Mouse (Mus musculus): ENCODE data around the gene Edn1. TPM values are rescaled to one million over a fixed set of nuclear protein-coding genes. Genes with fewer than 3 reads are reported as not detected.

Gene Edn1
- polyA plus RNA-seq, 1 experiment from 2014 or later: 1.1 TPM

GRCm38 (mm10) chr13:42286768-42287167 lies 14.5 kb upstream of the Edn1 start:
- no peaks in the 10 kb centered on the region for H3K36me3 ChIP-seq (ENCODE audit: control insufficient read depth, insufficient read depth, low read length)
- H3K9ac ChIP-seq (ENCODE audit: low read length): no peak overlapping the region
- no peak for ATAC-seq (ENCODE audit: insufficient read depth, low FRiP score, low TSS enrichment)
- DNase-seq (ENCODE audit: low spot score): no peak
- WGBS: 84% methylated on average over 4 of the region's 4 CpGs
- H3K4me1 ChIP-seq (ENCODE audit: control insufficient read depth, insufficient read depth, low read length): no peaks in the 10 kb centered on the region
- no peaks in the 10 kb centered on the region for H3K9me3 ChIP-seq (ENCODE audit: control insufficient read depth, low read length)
- no peak overlapping the region for H3K27ac ChIP-seq (ENCODE audit: low read depth, low read length)
- no peak overlapping the region for H3K4me2 ChIP-seq (ENCODE audit: low read depth)
- H3K27me3 ChIP-seq (ENCODE audit: control insufficient read depth, insufficient read depth, low read length): no peaks in the 10 kb centered on the region
- no peak overlapping the region for H3K4me3 ChIP-seq (ENCODE audit: low read depth, low read length)

GRCm38 (mm10) chr13:42292593-42292992 lies 8.7 kb upstream of the Edn1 start:
- Histone ChIP-seq H3K36me3 (ENCODE audit: control insufficient read depth, insufficient read depth, low read length) (no peaks in the 10 kb centered on the region), H3K4me3 (ENCODE audit: low read depth, low read length) (no peak overlapping the region), H3K9me3 (ENCODE audit: control insufficient read depth, low read length) (no peaks in the 10 kb centered on the region), H3K9ac (ENCODE audit: low read length) (no peak overlapping the region), H3K4me2 (ENCODE audit: low read depth) (no peak overlapping the region), H3K4me1 (ENCODE audit: control insufficient read depth, insufficient read depth, low read length) (no peaks in the 10 kb centered on the region), H3K27me3 (ENCODE audit: control insufficient read depth, insufficient read depth, low read length) (no peaks in the 10 kb centered on the region), H3K27ac (ENCODE audit: low read depth, low read length) (no peak overlapping the region)
- DNase-seq (ENCODE audit: low spot score): no peak
- no peak for ATAC-seq (ENCODE audit: insufficient read depth, low FRiP score, low TSS enrichment)
- 84% methylated on average over 5 of the region's 5 CpGs for WGBS

GRCm38 (mm10) chr13:42298302-42298701 lies 3.0 kb upstream of the Edn1 start:
- no peak for DNase-seq (ENCODE audit: low spot score)
- Histone ChIP-seq H3K36me3 (ENCODE audit: control insufficient read depth, insufficient read depth, low read length) (no peaks in the 10 kb centered on the region), H3K27me3 (ENCODE audit: control insufficient read depth, insufficient read depth, low read length) (peaks cover 15% of the 10 kb centered on the region), H3K4me3 (ENCODE audit: low read depth, low read length) (no peak overlapping the region), H3K4me2 (ENCODE audit: low read depth) (no peak overlapping the region), H3K9me3 (ENCODE audit: control insufficient read depth, low read length) (no peaks in the 10 kb centered on the region), H3K4me1 (ENCODE audit: control insufficient read depth, insufficient read depth, low read length) (0 out of 2 replicates have a peak, but pooled peaks cover 5% of the 10 kb centered on the region), H3K9ac (ENCODE audit: low read length) (no peak overlapping the region), H3K27ac (ENCODE audit: low read depth, low read length) (no peak overlapping the region)
- 77% methylated on average over 8 of the region's 8 CpGs for WGBS
- ATAC-seq (ENCODE audit: insufficient read depth, low FRiP score, low TSS enrichment): no peak

GRCm38 (mm10) chr13:42298766-42299165 lies 2.5 kb upstream of the Edn1 start:
- DNase-seq (ENCODE audit: low spot score) (no peak), ATAC-seq (ENCODE audit: insufficient read depth, low FRiP score, low TSS enrichment) (no peak)
- H3K4me2 ChIP-seq (ENCODE audit: low read depth): no peak overlapping the region
- H3K4me1 ChIP-seq (ENCODE audit: control insufficient read depth, insufficient read depth, low read length): 0 out of 2 replicates have a peak, but pooled peaks cover 5% of the 10 kb centered on the region
- H3K36me3 ChIP-seq (ENCODE audit: control insufficient read depth, insufficient read depth, low read length): no peaks in the 10 kb centered on the region
- no peaks in the 10 kb centered on the region for H3K9me3 ChIP-seq (ENCODE audit: control insufficient read depth, low read length)
- H3K4me3 ChIP-seq (ENCODE audit: low read depth, low read length): no peak overlapping the region
- H3K27ac ChIP-seq (ENCODE audit: low read depth, low read length): no peak overlapping the region
- H3K9ac ChIP-seq (ENCODE audit: low read length): no peak overlapping the region
- peaks cover 20% of the 10 kb centered on the region for H3K27me3 ChIP-seq (ENCODE audit: control insufficient read depth, insufficient read depth, low read length)

DNA sequence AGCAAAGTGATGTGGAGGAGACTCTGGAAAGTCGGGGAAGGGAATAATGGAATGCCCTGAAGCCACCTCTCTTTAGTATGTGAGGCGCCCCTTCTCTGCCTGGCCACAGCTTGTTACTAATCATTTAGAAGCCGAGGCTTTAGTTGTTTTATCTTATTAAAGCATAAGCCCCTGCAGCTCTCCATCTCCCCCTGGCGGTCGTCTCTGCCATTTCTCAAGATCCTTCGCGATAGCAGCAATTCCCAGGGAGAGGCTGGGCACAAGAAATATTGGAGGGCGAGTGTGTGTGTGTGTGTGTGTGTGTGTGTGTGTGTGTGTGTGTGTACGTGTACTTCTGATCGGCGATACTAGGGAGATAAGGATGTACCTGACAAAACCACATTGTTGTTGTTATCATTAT lies 709 bp upstream of the Edn1 start:
- peaks cover 21% of the 10 kb centered on the region for H3K27me3 ChIP-seq (ENCODE audit: control insufficient read depth, insufficient read depth, low read length)
- H3K4me3 ChIP-seq (ENCODE audit: low read depth, low read length): peak overlapping the region; percentile 43; the same call in 1 of the 2 replicates
- no peak for ATAC-seq (ENCODE audit: insufficient read depth, low FRiP score, low TSS enrichment)

DNA sequence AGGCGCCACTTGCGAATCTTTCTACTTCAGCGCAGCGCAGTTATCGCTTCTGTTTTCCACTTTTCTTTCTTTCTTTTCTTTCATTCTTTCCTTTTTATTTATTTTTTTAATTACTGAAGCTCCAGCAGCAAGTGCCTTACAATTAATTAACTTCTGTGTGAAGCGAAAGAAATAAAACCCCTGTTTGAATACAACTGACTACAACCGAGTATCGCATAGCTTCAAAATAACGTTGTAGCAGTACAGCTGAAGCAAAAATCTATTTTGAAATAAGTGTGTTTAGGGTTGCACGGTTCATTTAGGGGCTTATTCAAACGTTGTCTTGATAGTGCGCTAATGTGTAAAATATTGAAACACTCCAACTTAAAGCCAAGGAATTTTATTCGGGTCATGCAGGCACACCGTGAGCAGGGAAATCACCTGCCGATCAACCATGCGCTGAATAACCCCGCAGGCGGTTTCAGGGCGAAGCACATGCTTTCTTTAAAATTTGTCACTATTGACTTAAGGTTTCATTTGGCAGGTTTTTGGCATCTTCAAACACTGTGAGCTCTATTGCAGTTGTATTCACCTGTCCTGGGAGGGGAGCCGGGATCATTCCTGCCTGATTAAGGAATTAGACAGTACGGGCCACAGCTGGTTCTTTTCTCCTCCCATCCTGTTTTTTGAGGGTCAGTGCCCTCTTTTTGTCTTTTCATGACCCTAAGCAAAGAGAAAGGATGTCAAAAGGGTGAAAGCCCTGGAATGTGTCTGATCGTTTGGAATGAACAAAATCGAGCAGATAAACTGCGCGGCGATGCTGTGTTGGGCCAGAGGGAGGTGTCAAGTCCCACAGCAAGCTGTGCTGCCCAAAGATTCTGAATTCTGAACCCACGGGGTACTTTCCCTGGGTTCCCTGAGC lies 935 bp downstream of the Edn1 start:
- peaks cover 21% of the 10 kb centered on the region for H3K27me3 ChIP-seq (ENCODE audit: control insufficient read depth, insufficient read depth, low read length)
- H3K9me3 ChIP-seq (ENCODE audit: control insufficient read depth, low read length): no peaks in the 10 kb centered on the region
- ATAC-seq (ENCODE audit: insufficient read depth, low FRiP score, low TSS enrichment) (no peak), DNase-seq (ENCODE audit: low spot score) (peak; percentile 14)
- H3K9ac ChIP-seq (ENCODE audit: low read length): no peak overlapping the region
- 0 out of 2 replicates have a peak, but pooled peaks cover 5% of the 10 kb centered on the region for H3K4me1 ChIP-seq (ENCODE audit: control insufficient read depth, insufficient read depth, low read length)
- 20% methylated on average over 27 of the region's 27 CpGs for WGBS
- H3K4me2 ChIP-seq (ENCODE audit: low read depth): peak overlapping the region; percentile 78
- peak overlapping the region; percentile 43 for H3K4me3 ChIP-seq (ENCODE audit: low read depth, low read length)
- no peak overlapping the region for H3K27ac ChIP-seq (ENCODE audit: low read depth, low read length)
- no peaks in the 10 kb centered on the region for H3K36me3 ChIP-seq (ENCODE audit: control insufficient read depth, insufficient read depth, low read length)

More for the DNA sequence above, 709 bp upstream of the Edn1 start:
- Histone ChIP-seq H3K36me3 (ENCODE audit: control insufficient read depth, insufficient read depth, low read length) (no peaks in the 10 kb centered on the region), H3K9ac (ENCODE audit: low read length) (no peak overlapping the region), H3K9me3 (ENCODE audit: control insufficient read depth, low read length) (no peaks in the 10 kb centered on the region), H3K27ac (ENCODE audit: low read depth, low read length) (no peak overlapping the region), H3K4me1 (ENCODE audit: control insufficient read depth, insufficient read depth, low read length) (0 out of 2 replicates have a peak, but pooled peaks cover 5% of the 10 kb centered on the region), H3K4me2 (ENCODE audit: low read depth) (peak overlapping the region; percentile 78)
- WGBS: 8% methylated on average over 11 of the region's 11 CpGs
- peak; percentile 85 for DNase-seq (ENCODE audit: low spot score)

GRCm38 (mm10) chr13:42303180-42303929 lies 2.1 kb downstream of the Edn1 start:
- Histone ChIP-seq H3K4me1 (ENCODE audit: control insufficient read depth, insufficient read depth, low read length) (0 out of 2 replicates have a peak, but pooled peaks cover 5% of the 10 kb centered on the region), H3K4me3 (ENCODE audit: low read depth, low read length) (no peak overlapping the region), H3K36me3 (ENCODE audit: control insufficient read depth, insufficient read depth, low read length) (no peaks in the 10 kb centered on the region), H3K9me3 (ENCODE audit: control insufficient read depth, low read length) (no peaks in the 10 kb centered on the region), H3K27ac (ENCODE audit: low read depth, low read length) (no peak overlapping the region), H3K4me2 (ENCODE audit: low read depth) (no peak overlapping the region), H3K9ac (ENCODE audit: low read length) (no peak overlapping the region), H3K27me3 (ENCODE audit: control insufficient read depth, insufficient read depth, low read length) (peaks cover 21% of the 10 kb centered on the region)
- ATAC-seq (ENCODE audit: insufficient read depth, low FRiP score, low TSS enrichment) (no peak), DNase-seq (ENCODE audit: low spot score) (no peak)
- 38% methylated on average over 11 of the region's 11 CpGs for WGBS

DNA sequence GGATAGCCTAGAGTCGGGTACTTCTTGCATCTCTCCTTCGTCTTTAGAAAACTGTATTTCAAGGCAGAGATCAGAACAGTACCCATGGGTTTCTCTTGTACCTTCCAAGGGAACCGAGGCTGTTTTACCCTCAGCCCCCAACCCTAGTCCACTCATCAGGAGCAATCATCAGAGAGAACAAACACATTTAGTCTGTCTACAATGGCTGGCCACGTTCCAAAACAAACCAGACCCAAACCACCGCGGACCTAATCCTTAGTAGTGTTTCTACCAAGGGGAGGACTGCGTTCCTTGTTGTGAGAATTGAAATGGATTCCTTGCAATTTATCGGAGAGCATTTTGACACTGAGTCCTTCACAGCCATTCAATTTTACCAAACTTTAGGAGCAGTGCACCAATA lies 2.9 kb downstream of the Edn1 start:
- no peaks in the 10 kb centered on the region for H3K36me3 ChIP-seq (ENCODE audit: control insufficient read depth, insufficient read depth, low read length)
- H3K4me3 ChIP-seq (ENCODE audit: low read depth, low read length): no peak overlapping the region
- 0 out of 2 replicates have a peak, but pooled peaks cover 5% of the 10 kb centered on the region for H3K4me1 ChIP-seq (ENCODE audit: control insufficient read depth, insufficient read depth, low read length)
- WGBS: 88% methylated on average over 8 of the region's 8 CpGs
- H3K27me3 ChIP-seq (ENCODE audit: control insufficient read depth, insufficient read depth, low read length): peaks cover 21% of the 10 kb centered on the region
- ATAC-seq (ENCODE audit: insufficient read depth, low FRiP score, low TSS enrichment) (no peak), DNase-seq (ENCODE audit: low spot score) (no peak)
- H3K27ac ChIP-seq (ENCODE audit: low read depth, low read length): no peak overlapping the region
- no peaks in the 10 kb centered on the region for H3K9me3 ChIP-seq (ENCODE audit: control insufficient read depth, low read length)
- H3K9ac ChIP-seq (ENCODE audit: low read length): no peak overlapping the region
- H3K4me2 ChIP-seq (ENCODE audit: low read depth): no peak overlapping the region

All from neural tube, embryonic 11.5 days (tissue).